Mouse (Mus musculus): ENCODE data around the gene Dhrs1.

Gene Dhrs1

DNA sequence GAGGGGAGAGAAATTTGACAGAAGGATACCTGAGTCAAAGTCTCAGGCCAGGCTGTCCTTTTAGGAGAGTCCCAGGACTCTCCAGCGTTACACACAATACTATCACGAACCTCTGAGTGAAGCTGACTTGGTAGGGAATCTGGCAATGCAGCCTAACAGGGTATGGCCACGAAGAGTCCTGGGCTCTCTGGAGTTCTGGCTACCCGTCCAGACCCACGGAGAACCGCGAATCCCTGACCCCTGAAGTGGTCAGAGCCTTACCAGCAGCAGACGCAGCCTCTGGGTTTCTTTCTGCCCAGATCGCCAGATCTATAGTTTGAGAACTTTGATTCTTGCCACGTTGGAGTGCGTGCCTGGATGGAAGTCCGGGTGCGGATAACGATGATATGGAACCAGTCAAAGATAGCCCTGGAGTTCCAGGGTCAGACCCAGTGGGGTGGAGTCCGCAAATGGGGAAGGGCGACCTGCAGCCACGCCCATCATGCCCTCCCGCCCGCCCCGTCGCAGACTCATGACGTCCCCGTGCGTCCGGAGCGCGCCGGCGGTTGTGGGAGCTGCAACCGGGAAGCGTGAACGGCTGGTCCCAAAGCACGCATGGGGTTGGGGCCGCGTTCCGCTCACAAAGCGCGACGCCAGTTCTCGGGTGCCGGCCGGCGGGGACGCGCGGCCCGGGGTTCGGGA is at the start of gene Dhrs1, which contains the start of gene Nop9:
Dhrs1 (minus strand) TSS at position 511 of the 681 bp plus-strand sequence.
Nop9 (plus strand) TSS at position 514 of the 681 bp plus-strand sequence.
- peak; percentile 73 for DNase-seq (ENCODE audit: low read depth, low spot score)

- no peak for DNase-seq (ENCODE audit: low read depth, low spot score)
These were observed 48.5 kb upstream of the Dhrs1 start for GRCm38 (mm10) chr14:55793946-55794345.

DNA sequence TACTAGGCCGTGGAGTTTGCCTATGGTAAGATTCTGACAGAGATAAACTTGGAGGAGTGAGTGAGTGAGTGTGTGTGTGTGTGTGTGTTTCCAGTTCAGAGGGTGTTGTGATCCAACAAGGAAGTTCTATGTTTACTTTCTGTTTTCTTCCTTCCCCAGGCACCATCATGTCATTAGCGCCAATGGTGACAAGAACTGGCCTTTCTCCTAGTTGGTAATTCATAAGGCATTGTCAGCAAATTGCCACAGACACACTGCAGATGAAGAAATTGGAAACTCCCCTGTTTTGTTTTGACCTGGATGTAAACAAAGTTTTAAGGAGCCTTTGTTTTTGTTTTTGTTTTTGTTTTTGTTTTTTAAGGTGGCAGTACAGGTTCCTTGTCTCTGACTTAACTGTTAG is 48.0 kb upstream of the Dhrs1 start:
- no peak for DNase-seq (ENCODE audit: low read depth, low spot score)

DNA sequence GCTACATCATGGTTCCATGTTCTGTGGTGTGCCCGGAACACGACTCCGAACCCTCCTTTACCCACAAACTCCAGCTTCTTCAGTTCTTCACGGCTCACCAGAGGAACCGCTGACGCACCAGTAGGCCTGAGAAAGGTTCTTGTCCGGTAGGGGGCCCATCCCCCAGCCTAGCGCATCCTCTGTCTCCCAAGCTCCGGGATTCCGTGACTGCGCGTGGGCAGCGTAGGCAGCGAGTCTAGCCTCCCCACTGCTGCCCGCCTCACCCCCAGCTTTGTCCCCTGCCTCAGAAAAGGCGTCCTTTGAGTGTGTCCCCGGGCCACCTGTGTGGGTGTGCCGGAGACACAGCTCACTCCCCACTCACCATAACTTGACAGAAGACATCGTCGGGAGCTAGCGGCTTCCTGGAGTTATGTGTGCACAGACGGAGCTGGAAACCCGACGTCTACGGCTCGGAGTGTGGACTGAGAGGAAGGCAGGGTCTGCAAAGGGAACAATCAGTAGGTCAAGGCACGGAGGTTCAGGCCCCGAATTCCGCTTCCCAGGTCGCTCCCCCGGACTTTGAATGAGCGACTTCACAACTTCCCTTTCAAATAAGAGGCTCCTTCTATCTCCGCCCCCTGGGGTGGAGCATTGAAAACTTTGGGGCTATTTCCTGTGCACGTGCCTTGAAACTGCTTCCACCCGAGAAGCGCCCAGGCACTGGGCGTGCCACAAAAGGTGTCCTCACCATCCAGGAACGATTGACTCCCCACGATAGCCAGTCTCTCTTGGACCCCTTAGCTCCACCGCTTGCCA is 43.0 kb upstream of the Dhrs1 start, which contains the start of gene Ripk3:
Ripk3 (minus strand) TSS at position 610 of the 795 bp plus-strand sequence.
- DNase-seq (ENCODE audit: low read depth, low spot score), result no peak

GRCm38 (mm10) chr14:55787731-55788130 is 42.2 kb upstream of the Dhrs1 start:
- DNase-seq (ENCODE audit: low read depth, low spot score), result no peak

DNA sequence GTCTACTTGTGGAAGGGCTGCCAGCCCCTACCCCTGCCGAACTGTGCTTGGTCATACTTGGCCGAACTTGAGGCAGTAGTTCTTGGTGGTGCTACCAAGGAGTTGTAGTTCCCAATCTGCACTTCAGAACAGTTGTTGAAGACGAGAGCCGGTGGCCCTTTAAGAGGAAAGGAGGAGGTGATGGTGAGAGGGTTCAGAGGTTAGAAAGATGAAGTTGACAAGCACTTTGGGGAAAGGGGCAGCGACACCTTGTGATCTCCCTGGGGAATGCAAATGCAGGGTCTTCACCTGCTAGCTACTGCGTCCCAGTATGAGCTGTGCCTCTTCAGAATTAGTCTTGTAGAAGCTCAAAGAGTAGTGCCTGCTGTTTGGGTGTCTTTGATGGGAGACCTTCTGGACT is 39.7 kb upstream of the Dhrs1 start:
- DNase-seq (ENCODE audit: low read depth, low spot score), result no peak

DNA sequence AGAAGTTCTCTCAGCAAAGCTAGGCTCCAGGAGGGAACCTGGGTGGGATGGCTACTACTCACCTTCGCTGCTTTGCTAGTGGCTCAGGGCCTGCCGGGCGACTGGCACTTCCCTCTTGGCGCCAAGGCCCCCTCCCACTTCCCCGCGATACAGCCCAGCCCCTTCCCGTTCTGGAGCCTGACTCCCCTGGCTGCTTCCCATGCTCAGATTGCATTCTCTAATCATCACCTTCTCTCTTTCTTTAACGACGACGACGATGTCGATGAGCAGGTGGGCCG is 38.4 kb upstream of the Dhrs1 start, which contains the start of gene Adcy4:
Adcy4 (minus strand) TSS at position 138 of the 278 bp plus-strand sequence.
- no peak for DNase-seq (ENCODE audit: low read depth, low spot score)

GRCm38 (mm10) chr14:55783171-55783957 is 37.9 kb upstream of the Dhrs1 start:
- DNase-seq (ENCODE audit: low read depth, low spot score), result no peak

- DNase-seq (ENCODE audit: low read depth, low spot score), result no peak
These were observed 37.0 kb upstream of the Dhrs1 start for GRCm38 (mm10) chr14:55782361-55782960.

GRCm38 (mm10) chr14:55781310-55781709 is 35.8 kb upstream of the Dhrs1 start:
- DNase-seq (ENCODE audit: low read depth, low spot score), result peak; percentile 61

DNA sequence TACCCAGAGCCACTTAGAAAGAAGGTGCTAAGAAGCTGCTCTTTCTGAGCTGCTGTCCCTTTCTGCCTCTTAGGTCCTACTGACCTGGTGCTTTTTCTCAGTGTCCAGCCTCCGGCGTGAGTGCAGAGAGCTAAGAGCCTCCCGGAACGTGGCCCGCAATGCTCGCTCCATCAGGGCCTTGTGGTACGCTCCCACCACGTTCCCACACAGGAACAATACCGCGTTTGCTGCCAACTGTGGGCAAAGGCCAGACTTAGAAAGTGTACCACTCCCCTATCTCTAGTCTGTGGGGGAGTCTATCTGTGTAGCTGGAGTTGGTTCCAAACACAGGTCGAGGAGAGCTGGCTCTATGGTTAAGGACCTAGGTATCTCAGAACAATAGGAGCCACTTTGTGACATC is 35.2 kb upstream of the Dhrs1 start:
- no peak for DNase-seq (ENCODE audit: low read depth, low spot score)

GRCm38 (mm10) chr14:55779656-55780055 is 34.2 kb upstream of the Dhrs1 start:
- no peak for DNase-seq (ENCODE audit: low read depth, low spot score)

DNA sequence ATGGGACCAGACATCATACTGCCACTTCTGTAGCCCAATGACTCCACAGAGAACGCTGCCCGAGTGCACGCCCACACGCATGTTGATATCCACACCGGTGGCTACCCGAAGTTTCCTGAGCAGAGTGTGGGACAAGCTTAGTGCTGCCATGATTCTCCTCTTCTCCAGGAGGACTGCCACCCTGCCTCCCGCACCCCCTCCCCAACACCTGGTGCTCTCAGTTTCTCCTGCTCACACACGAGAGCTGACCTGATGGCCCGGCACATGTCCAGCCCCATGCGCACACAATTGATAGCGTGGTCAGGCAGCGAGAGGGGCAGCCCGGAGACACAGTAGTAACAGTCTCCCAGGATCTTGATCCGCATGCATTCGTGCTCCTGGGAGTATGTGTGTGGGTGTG is 33.2 kb upstream of the Dhrs1 start:
- no peak for DNase-seq (ENCODE audit: low read depth, low spot score)

- no peak for DNase-seq (ENCODE audit: low read depth, low spot score)
These were observed 32.3 kb upstream of the Dhrs1 start for GRCm38 (mm10) chr14:55777806-55778205.

DNA sequence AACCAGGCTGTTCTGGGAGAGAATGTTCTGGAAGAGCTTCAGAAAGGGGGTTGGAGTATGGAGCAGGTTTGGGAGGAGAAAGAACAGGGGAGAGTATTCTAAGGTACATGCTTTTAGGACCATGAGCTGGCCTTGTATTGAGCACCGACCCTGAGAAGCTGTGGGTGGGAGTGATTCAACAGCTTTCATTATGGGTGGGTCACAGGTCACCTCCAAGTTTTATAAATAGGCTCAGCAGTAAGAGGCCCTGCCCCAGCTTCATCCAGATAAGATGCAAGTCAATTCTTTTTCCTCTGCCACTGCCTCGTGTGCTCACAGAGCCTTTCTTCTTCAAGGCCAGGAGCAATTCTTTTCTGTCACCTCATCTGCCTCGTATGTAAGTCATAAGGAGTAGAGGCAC is 31.7 kb upstream of the Dhrs1 start:
- no peak for DNase-seq (ENCODE audit: low read depth, low spot score)

- no peak for DNase-seq (ENCODE audit: low read depth, low spot score)
These were observed 31.2 kb upstream of the Dhrs1 start for GRCm38 (mm10) chr14:55776711-55777110.

- no peak for DNase-seq (ENCODE audit: low read depth, low spot score)
These were observed 23.7 kb upstream of the Dhrs1 start for GRCm38 (mm10) chr14:55769087-55769703.

DNA sequence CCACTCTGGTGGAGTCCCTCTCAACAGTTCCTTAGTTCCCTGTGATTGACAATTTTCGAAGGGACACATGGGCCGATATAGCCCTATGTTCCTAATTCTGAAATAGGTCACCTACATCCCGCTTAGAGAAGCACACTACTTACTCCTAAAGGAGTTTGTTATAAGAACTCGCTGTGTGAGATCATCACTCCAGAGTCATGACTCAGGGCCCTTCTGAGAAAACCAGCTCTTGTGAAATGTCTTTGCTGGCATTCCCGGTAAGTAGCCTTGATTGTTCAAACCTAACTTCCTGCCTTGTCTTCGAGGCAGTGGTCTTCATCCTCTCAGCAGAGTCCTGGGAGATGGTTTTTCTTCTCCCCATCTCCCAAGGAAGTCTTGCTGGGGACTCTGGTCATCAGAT is 23.1 kb upstream of the Dhrs1 start:
- DNase-seq (ENCODE audit: low read depth, low spot score), result no peak

GRCm38 (mm10) chr14:55767519-55768414 is 22.3 kb upstream of the Dhrs1 start:
- peak; percentile 46 for DNase-seq (ENCODE audit: low read depth, low spot score)

- no peak for DNase-seq (ENCODE audit: low read depth, low spot score)
These were observed 20.2 kb upstream of the Dhrs1 start, which contains the start of gene Ltb4r1 for GRCm38 (mm10) chr14:55765696-55766095. TSS of gene Ltb4r1 (plus strand) at chr14:55765962.
